Mouse (Mus musculus): Measurements from ENCODE around the gene Tmem102.
A peak's percentile ranks its signal among the peaks of the same experiment; 100 is the strongest.

The Tmem102 gene

DNA sequence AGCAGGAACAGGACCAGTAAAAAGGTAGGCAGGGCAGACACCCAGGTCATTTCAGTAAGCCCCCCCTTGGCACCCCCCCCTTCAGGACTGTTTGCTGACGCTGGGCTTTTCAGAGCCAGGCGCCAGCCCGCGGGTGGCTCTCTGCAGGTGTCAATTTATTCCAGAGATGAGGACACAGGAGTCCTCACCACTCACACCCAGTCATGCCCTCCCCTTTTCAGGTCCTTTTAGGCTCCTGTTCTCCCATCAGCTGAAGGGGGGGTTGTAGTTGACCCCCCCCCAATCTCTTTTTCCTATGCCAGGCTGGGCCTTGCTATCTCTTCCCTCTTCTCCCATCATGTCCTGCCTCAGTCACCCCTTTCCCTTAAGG, 30.5 kb upstream of the Tmem102 start:
- no peaks in the 10 kb centered on the region for H3K27me3 ChIP-seq (ENCODE audit: control insufficient read depth, insufficient read depth, low read length, poor library complexity, severe bottlenecking)
- DNase-seq (ENCODE audit: low read depth, low spot score) = peak; percentile 18
- H3K36me3 ChIP-seq (ENCODE audit: control insufficient read depth, insufficient read depth, low read length, poor library complexity, severe bottlenecking) = no peaks in the 10 kb centered on the region

DNA sequence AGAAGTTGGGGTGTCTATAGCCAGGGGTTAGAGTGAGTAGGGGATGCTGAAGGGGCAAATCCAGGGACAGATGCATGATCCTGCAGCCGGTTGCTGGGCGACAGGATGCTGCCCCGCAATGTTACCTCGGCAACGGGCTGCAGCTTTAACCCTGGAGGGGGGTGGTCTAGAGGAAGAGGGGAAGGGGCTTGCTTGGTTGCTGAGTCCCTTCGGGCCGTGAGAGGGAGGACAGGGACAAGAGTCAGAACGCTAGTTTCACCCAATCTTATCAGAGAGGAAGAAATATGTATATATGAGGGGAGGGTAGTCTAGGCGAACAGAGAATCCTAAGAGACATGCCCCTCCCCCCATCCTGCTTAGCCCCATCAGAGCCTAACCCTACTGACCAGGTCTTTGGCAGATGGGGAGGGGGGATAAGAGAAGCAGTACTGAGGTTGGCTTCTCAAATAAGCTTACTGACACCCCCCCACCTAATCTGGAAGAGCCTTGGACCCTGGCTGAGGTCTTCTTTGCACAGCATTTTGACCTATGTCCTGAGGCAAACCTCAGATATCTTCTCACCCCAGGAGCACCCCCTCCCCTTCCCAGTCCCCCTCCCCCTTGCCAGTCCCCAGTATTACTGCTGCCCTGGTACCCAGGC, 30.0 kb upstream of the Tmem102 start:
- H3K36me3 ChIP-seq (ENCODE audit: control insufficient read depth, insufficient read depth, low read length, poor library complexity, severe bottlenecking) = no peaks in the 10 kb centered on the region
- DNase-seq (ENCODE audit: low read depth, low spot score) = no peak
- no peaks in the 10 kb centered on the region for H3K27me3 ChIP-seq (ENCODE audit: control insufficient read depth, insufficient read depth, low read length, poor library complexity, severe bottlenecking)

DNA sequence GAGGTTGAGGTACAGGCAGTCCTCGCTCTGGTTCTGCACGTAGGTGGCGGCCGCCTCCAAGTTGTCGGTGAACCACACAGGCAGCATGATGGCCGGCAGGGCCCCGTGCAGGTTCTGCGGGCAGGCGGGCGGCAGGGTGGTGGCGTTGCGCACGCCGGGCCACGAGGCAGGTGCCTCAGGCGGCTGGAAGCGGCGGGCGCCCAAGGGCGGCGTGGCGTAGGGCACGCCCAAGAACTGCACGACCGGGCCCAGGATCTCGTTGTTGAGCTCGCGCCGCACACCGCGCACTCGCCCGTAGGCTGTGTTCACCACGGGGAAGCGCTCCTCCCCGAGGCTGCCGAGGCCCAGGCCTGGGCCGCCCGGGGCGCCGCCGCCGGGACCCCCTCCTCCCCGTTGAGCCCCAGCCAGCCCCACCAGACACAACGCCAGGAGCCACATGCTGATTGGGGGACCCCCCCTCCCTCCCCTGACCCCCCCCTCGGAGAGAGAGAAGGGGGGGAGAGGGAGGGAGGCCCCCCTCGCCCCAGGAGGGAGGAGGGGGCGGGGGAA, 28.7 kb upstream of the Tmem102 start:
- Histone ChIP-seq H3K27me3 (ENCODE audit: control insufficient read depth, insufficient read depth, low read length, poor library complexity, severe bottlenecking) (no peaks in the 10 kb centered on the region), H3K36me3 (ENCODE audit: control insufficient read depth, insufficient read depth, low read length, poor library complexity, severe bottlenecking) (no peaks in the 10 kb centered on the region)
- DNase-seq (ENCODE audit: low read depth, low spot score) = peak; percentile 67

DNA sequence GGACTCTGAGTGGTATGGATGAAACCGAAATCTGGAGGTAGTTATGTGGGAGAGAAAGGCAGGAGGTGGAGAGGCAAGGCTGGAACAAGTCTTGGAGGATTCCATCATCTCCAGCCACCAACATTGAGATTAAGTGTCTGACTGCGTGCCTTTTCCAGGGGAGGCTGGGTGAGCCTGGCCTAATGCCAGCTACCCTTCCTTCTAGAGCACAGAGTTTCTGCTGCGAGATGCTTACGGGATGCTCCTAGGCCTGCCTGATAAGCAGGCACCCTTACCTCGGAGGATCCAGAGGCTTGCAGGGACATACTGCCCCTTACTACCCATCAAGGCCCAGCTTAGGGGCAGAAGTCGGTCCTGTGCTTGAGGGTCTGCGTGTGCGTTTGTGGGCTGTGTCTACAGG, 28.1 kb upstream of the Tmem102 start:
- H3K27me3 ChIP-seq (ENCODE audit: control insufficient read depth, insufficient read depth, low read length, poor library complexity, severe bottlenecking) = no peaks in the 10 kb centered on the region
- no peak for DNase-seq (ENCODE audit: low read depth, low spot score)
- no peaks in the 10 kb centered on the region for H3K36me3 ChIP-seq (ENCODE audit: control insufficient read depth, insufficient read depth, low read length, poor library complexity, severe bottlenecking)

DNA sequence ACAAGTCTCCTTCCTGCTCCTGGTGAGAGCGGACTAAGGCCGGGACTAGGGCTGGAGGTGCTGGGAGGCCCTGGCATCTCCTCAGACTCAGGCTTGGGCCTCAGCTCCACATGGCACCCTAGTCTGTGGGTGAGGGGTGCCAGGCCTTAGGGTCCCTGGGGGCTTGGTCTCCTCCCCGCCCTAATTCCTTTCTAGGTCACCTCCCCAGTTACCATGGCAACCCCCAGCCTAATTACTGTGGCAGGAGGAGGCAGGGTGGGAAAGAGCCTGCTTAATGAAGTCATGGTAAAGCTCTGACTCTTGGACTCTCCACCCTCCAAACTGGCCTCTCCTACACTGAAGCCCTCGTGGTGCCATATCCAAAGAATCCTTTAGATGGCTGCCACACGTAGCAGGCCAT, 23.4 kb upstream of the Tmem102 start:
- no peak for DNase-seq (ENCODE audit: low read depth, low spot score)
- no peaks in the 10 kb centered on the region for H3K27me3 ChIP-seq (ENCODE audit: control insufficient read depth, insufficient read depth, low read length, poor library complexity, severe bottlenecking)
- no peaks in the 10 kb centered on the region for H3K36me3 ChIP-seq (ENCODE audit: control insufficient read depth, insufficient read depth, low read length, poor library complexity, severe bottlenecking)

DNA sequence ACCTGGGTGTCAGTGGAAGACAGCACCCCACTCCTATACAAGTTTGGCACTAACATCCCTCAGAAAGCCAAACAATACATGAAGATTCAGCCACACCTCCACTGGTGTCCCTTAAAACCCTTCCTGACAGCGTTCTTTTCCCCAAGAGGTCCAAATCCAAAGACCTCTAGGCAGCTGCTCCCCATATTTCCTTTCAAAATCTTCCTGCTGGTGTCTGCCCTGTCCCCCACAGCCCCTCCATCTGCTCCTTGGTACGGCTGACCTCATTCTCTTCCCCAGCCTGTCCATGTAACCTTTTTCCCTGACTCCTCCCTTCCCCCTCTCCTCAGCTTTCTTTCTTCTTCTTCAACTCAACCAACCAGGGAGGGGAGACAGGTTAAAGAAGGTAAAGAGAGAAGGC, 18.0 kb upstream of the Tmem102 start:
- no peaks in the 10 kb centered on the region for H3K36me3 ChIP-seq (ENCODE audit: control insufficient read depth, insufficient read depth, low read length, poor library complexity, severe bottlenecking)
- no peak for DNase-seq (ENCODE audit: low read depth, low spot score)
- H3K27me3 ChIP-seq (ENCODE audit: control insufficient read depth, insufficient read depth, low read length, poor library complexity, severe bottlenecking) = no peaks in the 10 kb centered on the region

DNA sequence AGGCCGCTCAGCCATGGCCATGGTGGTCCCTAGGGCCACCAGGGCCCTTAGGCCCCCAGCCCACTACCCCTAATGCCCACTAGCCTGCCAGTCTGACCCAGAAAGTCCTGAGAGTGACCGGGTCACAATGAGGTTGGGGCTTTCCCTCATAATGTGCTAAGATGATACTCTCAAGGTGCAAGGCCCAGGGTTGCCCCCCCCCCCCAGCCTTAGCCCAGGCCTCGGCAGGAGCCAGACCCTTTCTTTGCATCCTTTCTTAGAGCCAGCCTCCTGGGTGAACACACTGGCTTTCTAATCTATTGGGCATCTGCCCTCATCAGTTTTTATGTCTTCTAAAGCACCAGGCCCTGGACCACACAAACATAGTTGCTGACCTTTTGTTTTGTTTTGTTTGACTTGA, 16.7 kb upstream of the Tmem102 start, which contains the start of gene Spem1:
Gene Spem1 (minus strand): TSS at position 101 of the 400 bp plus-strand sequence.
- no peak for DNase-seq (ENCODE audit: low read depth, low spot score)
- no peaks in the 10 kb centered on the region for H3K27me3 ChIP-seq (ENCODE audit: control insufficient read depth, insufficient read depth, low read length, poor library complexity, severe bottlenecking)
- no peaks in the 10 kb centered on the region for H3K36me3 ChIP-seq (ENCODE audit: control insufficient read depth, insufficient read depth, low read length, poor library complexity, severe bottlenecking)

DNA sequence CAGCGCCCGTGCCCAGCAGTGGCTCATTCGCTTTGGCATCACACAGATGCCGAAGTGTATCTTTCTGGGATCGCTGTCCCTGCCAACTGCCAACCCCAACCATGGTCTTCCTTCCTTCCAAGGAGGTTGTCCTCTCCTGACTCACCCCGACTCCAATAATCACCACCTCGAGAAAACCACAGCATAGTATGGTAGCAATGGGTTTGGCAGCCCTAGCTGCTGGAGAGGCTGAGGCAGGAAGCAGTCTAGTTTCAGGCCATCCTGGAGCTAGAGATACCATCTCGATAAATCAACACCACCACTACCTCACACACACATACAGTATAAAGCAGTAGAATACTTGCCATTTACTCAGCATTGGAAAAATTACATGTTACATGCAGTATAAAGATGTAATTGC, 13.4 kb upstream of the Tmem102 start:
- no peak for DNase-seq (ENCODE audit: low read depth, low spot score)
- Histone ChIP-seq H3K27me3 (ENCODE audit: control insufficient read depth, insufficient read depth, low read length, poor library complexity, severe bottlenecking) (no peaks in the 10 kb centered on the region), H3K36me3 (ENCODE audit: control insufficient read depth, insufficient read depth, low read length, poor library complexity, severe bottlenecking) (no peaks in the 10 kb centered on the region)

DNA sequence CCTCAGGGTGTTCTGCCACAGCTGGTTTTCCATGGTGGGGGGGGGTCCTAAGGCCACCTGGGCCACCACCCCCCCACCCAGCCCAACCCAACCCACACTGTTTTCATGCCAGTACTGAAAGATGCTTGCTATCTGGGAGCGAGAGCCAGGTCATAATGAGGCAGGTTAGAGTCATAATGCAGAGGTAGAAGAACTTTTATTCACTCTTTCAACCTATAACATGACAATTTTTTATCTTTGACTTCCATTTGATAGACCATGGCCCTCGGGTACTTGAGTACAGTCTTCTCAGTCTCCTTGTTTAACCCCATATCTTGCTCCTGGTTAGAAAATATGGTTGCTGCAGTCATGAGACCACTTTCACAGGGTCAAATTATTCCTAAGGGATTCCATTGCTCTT, 12.9 kb upstream of the Tmem102 start, which contains the start of gene Spem2:
Gene Spem2 (minus strand): TSS at position 101 of the 400 bp plus-strand sequence.
- H3K27me3 ChIP-seq (ENCODE audit: control insufficient read depth, insufficient read depth, low read length, poor library complexity, severe bottlenecking) = no peaks in the 10 kb centered on the region
- no peaks in the 10 kb centered on the region for H3K36me3 ChIP-seq (ENCODE audit: control insufficient read depth, insufficient read depth, low read length, poor library complexity, severe bottlenecking)
- no peak for DNase-seq (ENCODE audit: low read depth, low spot score)

DNA sequence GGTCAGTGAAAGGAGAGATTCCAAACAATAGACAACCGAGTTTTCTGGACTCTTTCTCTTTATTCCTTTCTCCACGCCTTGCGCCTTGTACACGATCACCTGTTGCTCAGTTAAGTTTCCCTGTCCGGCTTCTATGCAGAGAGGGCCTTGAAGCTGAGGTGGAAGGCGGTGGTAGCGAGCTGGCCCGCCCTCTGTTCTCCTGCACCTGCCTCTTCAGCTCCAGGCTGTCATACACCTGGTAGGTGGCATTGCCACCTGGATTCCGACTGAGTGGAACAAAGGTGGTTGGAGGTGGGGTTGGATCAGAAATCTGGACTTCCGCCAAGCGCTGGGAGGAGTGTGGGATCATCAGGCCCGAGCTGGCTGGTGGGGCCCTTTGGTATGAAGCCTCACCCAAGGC, 11.1 kb upstream of the Tmem102 start:
- no peak for DNase-seq (ENCODE audit: low read depth, low spot score)
- Histone ChIP-seq H3K36me3 (ENCODE audit: control insufficient read depth, insufficient read depth, low read length, poor library complexity, severe bottlenecking) (no peaks in the 10 kb centered on the region), H3K27me3 (ENCODE audit: control insufficient read depth, insufficient read depth, low read length, poor library complexity, severe bottlenecking) (no peaks in the 10 kb centered on the region)

DNA sequence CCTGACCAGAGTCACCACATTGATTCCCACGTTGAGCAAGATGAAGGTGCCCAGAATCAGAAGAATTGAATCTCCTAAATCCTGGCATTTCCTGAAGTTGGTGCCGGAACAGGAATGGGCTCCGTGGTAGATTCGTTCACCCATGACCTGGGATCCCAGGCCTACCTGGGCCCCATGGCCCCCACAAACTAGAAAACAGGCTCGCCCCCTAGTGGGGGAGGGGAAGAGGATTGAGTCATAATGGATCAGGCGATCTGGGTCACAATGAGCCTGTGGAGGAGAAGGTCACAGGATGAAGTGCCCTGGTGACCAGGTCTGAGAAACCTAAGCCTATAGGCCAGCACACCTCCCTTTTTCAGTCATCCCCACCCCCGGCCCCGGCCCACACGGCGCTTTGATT, 9.7 kb upstream of the Tmem102 start, which contains the start of gene Gm39566:
Gene Gm39566 (minus strand): TSS at position 144 of the 400 bp plus-strand sequence.
- H3K27me3 ChIP-seq (ENCODE audit: control insufficient read depth, insufficient read depth, low read length, poor library complexity, severe bottlenecking) = no peaks in the 10 kb centered on the region
- no peak for DNase-seq (ENCODE audit: low read depth, low spot score)
- no peaks in the 10 kb centered on the region for H3K36me3 ChIP-seq (ENCODE audit: control insufficient read depth, insufficient read depth, low read length, poor library complexity, severe bottlenecking)

DNA sequence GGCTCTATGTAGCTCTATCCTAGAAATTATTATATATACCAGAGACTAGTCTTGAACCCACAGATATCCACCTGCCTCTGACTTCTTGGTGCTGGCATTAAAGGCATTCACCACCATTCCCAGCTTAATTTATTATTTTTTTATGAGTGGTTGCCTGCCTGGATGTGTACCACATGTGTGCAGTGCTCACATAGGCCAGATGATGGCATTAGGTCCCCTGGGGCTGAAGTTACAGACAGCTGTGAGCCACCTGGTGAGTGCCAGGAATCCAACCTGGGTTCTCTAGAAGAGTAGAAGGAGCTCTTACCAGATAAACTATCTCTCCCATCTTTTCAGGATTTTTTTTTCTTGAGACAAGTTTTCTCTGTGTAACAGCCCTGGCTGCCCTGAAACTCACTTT, 4.9 kb upstream of the Tmem102 start:
- no peak for DNase-seq (ENCODE audit: low read depth, low spot score)
- Histone ChIP-seq H3K36me3 (ENCODE audit: control insufficient read depth, insufficient read depth, low read length, poor library complexity, severe bottlenecking) (no peaks in the 10 kb centered on the region), H3K27me3 (ENCODE audit: control insufficient read depth, insufficient read depth, low read length, poor library complexity, severe bottlenecking) (no peaks in the 10 kb centered on the region)

DNA sequence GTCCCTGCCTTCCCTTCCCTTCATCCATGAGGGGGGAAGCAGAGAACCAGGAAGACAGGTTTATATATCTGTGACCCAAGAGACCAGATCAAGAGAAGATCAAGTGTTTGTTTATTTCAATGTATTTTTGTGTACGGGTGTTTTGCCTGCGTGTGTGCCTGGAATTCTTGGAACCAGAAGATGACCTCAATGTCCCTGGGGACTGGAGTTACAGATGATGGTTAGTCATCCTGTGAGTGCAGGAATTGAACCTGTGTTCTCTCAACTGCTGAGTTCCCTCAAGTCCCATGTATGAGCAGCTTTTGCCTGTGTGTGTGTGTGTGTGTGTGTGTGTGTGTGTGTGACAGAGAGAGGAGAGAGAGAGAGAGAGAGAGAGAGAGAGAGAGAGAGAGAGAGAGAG, 2.2 kb upstream of the Tmem102 start:
- no peak for DNase-seq (ENCODE audit: low read depth, low spot score)
- H3K27me3 ChIP-seq (ENCODE audit: control insufficient read depth, insufficient read depth, low read length, poor library complexity, severe bottlenecking) = no peaks in the 10 kb centered on the region
- H3K36me3 ChIP-seq (ENCODE audit: control insufficient read depth, insufficient read depth, low read length, poor library complexity, severe bottlenecking) = no peaks in the 10 kb centered on the region

DNA sequence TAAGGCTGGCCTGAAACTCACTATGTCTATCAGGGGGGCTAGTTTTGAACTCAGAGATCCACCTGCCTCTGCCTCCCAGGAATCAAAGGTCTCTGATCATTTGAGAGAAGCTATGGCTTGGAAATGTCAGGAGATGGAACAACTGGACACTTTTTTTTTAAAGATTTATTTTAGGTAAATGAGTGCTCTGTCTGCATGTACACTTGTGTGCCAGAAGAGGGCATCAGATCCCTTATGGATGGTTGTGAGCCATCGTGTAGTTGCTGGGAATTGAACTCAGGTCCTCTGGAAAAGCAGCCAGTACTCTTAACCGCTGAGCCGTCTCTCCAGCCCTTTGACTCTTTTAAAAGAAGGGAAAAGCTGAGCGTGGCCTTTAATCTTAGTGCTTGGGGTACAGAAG, 954 bp upstream of the Tmem102 start:
- DNase-seq (ENCODE audit: low read depth, low spot score) = no peak
- no peaks in the 10 kb centered on the region for H3K27me3 ChIP-seq (ENCODE audit: control insufficient read depth, insufficient read depth, low read length, poor library complexity, severe bottlenecking)
- no peaks in the 10 kb centered on the region for H3K36me3 ChIP-seq (ENCODE audit: control insufficient read depth, insufficient read depth, low read length, poor library complexity, severe bottlenecking)

DNA sequence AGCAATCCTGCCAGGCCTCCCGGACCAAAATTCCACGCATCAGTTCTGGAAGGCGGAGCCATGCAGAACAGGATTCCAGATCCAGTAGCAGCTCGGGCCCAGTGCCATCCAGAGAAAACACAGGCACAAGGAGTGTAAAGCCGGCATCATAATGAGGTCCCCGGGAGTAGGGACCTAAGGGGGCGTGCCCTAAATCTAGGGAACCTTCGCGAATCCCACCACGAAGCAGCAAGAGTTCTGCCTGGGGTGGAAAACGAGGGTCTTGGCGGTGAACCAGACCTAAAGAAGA, 828 bp downstream of the Tmem102 start:
- H3K36me3 ChIP-seq (ENCODE audit: control insufficient read depth, insufficient read depth, low read length, poor library complexity, severe bottlenecking) = no peaks in the 10 kb centered on the region
- no peak for DNase-seq (ENCODE audit: low read depth, low spot score)
- no peaks in the 10 kb centered on the region for H3K27me3 ChIP-seq (ENCODE audit: control insufficient read depth, insufficient read depth, low read length, poor library complexity, severe bottlenecking)

Data from splenic B cell, adult 2 months (primary cell).